Mouse (Mus musculus): ENCODE measurements at regions not wholly inside any gene's neighbourhood (a gene's known extent, or its start where the extent isn't known, plus 50 kb on each side); places are given as distances from the start of the nearest gene placed in this dataset.
A peak's percentile ranks its signal among the peaks of the same experiment; 100 is the strongest.

GRCm38 (mm10) chr2:147905118-147905517 is 141.7 kb downstream of the Foxa2 start:
- Histone ChIP-seq H3K36me3 (ENCODE audit: control insufficient read depth, insufficient read depth, low read length) (no peaks in the 10 kb centered on the region), H3K4me3 (ENCODE audit: low read depth, low read length) (no peak overlapping the region), H3K27ac (ENCODE audit: low read depth, low read length) (no peak overlapping the region), H3K4me1 (ENCODE audit: control insufficient read depth, insufficient read depth, low read length) (no peaks in the 10 kb centered on the region), H3K9me3 (replicated peaks; ENCODE audit: control insufficient read depth, low read length) (no peaks in the 10 kb centered on the region), H3K27me3 (ENCODE audit: control insufficient read depth, insufficient read depth, low read length) (no peaks in the 10 kb centered on the region), H3K9ac (ENCODE audit: low read depth, low read length) (no peak overlapping the region), H3K4me2 (no peak overlapping the region)
- no peak for ATAC-seq (replicated peaks; ENCODE audit: insufficient number of reproducible peaks, low FRiP score, low TSS enrichment)
- 58% methylated on average over 3 of the region's 3 CpGs for WGBS (ENCODE audit: insufficient replicate concordance)

- no peak overlapping the region for H3K27ac ChIP-seq (ENCODE audit: low read depth, low read length)
- no peaks in the 10 kb centered on the region for H3K36me3 ChIP-seq (ENCODE audit: control insufficient read depth, insufficient read depth, low read length)
- H3K4me2 ChIP-seq: no peak overlapping the region
- H3K4me1 ChIP-seq (ENCODE audit: control insufficient read depth, insufficient read depth, low read length): no peaks in the 10 kb centered on the region
- no peak for ATAC-seq (replicated peaks; ENCODE audit: insufficient number of reproducible peaks, low FRiP score, low TSS enrichment)
- H3K27me3 ChIP-seq (ENCODE audit: control insufficient read depth, insufficient read depth, low read length): no peaks in the 10 kb centered on the region
- H3K9me3 ChIP-seq (replicated peaks; ENCODE audit: control insufficient read depth, low read length): no peaks in the 10 kb centered on the region
- no peak overlapping the region for H3K4me3 ChIP-seq (ENCODE audit: low read depth, low read length)
- H3K9ac ChIP-seq (ENCODE audit: low read depth, low read length): no peak overlapping the region
- whole genome bisulfite sequencing (ENCODE audit: insufficient replicate concordance): 90% methylated on average over 1 of the region's 1 CpGs
These were observed 147.5 kb downstream of the Foxa2 start for GRCm38 (mm10) chr2:147899236-147899635.

- H3K4me3 ChIP-seq (ENCODE audit: low read depth, low read length): no peak overlapping the region
- no peak for ATAC-seq (replicated peaks; ENCODE audit: insufficient number of reproducible peaks, low FRiP score, low TSS enrichment)
- 3% methylated on average over 1 of the region's 1 CpGs for WGBS (ENCODE audit: insufficient replicate concordance)
- no peaks in the 10 kb centered on the region for H3K36me3 ChIP-seq (ENCODE audit: control insufficient read depth, insufficient read depth, low read length)
- no peak overlapping the region for H3K27ac ChIP-seq (ENCODE audit: low read depth, low read length)
- H3K27me3 ChIP-seq (ENCODE audit: control insufficient read depth, insufficient read depth, low read length): no peaks in the 10 kb centered on the region
- no peaks in the 10 kb centered on the region for H3K9me3 ChIP-seq (replicated peaks; ENCODE audit: control insufficient read depth, low read length)
- H3K4me1 ChIP-seq (ENCODE audit: control insufficient read depth, insufficient read depth, low read length): no peaks in the 10 kb centered on the region
- H3K9ac ChIP-seq (ENCODE audit: low read depth, low read length): no peak overlapping the region
- H3K4me2 ChIP-seq: no peak overlapping the region
These were observed 151.1 kb downstream of the Foxa2 start for GRCm38 (mm10) chr2:147895691-147896090.

GRCm38 (mm10) chr2:147894213-147894612 is 152.6 kb downstream of the Foxa2 start:
- ATAC-seq (replicated peaks; ENCODE audit: insufficient number of reproducible peaks, low FRiP score, low TSS enrichment): no peak
- 55% methylated on average over 1 of the region's 1 CpGs for WGBS (ENCODE audit: insufficient replicate concordance)
- Histone ChIP-seq H3K4me1 (ENCODE audit: control insufficient read depth, insufficient read depth, low read length) (no peaks in the 10 kb centered on the region), H3K36me3 (ENCODE audit: control insufficient read depth, insufficient read depth, low read length) (no peaks in the 10 kb centered on the region), H3K4me2 (no peak overlapping the region), H3K27ac (ENCODE audit: low read depth, low read length) (no peak overlapping the region), H3K4me3 (ENCODE audit: low read depth, low read length) (no peak overlapping the region), H3K27me3 (ENCODE audit: control insufficient read depth, insufficient read depth, low read length) (no peaks in the 10 kb centered on the region), H3K9me3 (replicated peaks; ENCODE audit: control insufficient read depth, low read length) (no peaks in the 10 kb centered on the region), H3K9ac (ENCODE audit: low read depth, low read length) (no peak overlapping the region)

- Histone ChIP-seq H3K4me3 (ENCODE audit: low read depth, low read length) (no peak overlapping the region), H3K9ac (ENCODE audit: low read depth, low read length) (no peak overlapping the region), H3K9me3 (replicated peaks; ENCODE audit: control insufficient read depth, low read length) (no peaks in the 10 kb centered on the region), H3K36me3 (ENCODE audit: control insufficient read depth, insufficient read depth, low read length) (no peaks in the 10 kb centered on the region), H3K27me3 (ENCODE audit: control insufficient read depth, insufficient read depth, low read length) (no peaks in the 10 kb centered on the region), H3K27ac (ENCODE audit: low read depth, low read length) (no peak overlapping the region), H3K4me2 (no peak overlapping the region), H3K4me1 (ENCODE audit: control insufficient read depth, insufficient read depth, low read length) (no peaks in the 10 kb centered on the region)
- no peak for ATAC-seq (replicated peaks; ENCODE audit: insufficient number of reproducible peaks, low FRiP score, low TSS enrichment)
- 56% methylated on average over 6 of the region's 6 CpGs for WGBS (ENCODE audit: insufficient replicate concordance)
These were observed 160.6 kb downstream of the Foxa2 start for GRCm38 (mm10) chr2:147886191-147886590.

GRCm38 (mm10) chr2:147877907-147878306 is 168.9 kb downstream of the Foxa2 start:
- H3K36me3 ChIP-seq (ENCODE audit: control insufficient read depth, insufficient read depth, low read length): no peaks in the 10 kb centered on the region
- H3K27ac ChIP-seq (ENCODE audit: low read depth, low read length): no peak overlapping the region
- WGBS (ENCODE audit: insufficient replicate concordance): 31% methylated on average over 13 of the region's 13 CpGs
- ATAC-seq (replicated peaks; ENCODE audit: insufficient number of reproducible peaks, low FRiP score, low TSS enrichment): no peak
- H3K9me3 ChIP-seq (replicated peaks; ENCODE audit: control insufficient read depth, low read length): no peaks in the 10 kb centered on the region
- no peak overlapping the region for H3K9ac ChIP-seq (ENCODE audit: low read depth, low read length)
- H3K4me2 ChIP-seq: no peak overlapping the region
- 0 out of 2 replicates have a peak, but pooled peaks cover 4% of the 10 kb centered on the region for H3K27me3 ChIP-seq (ENCODE audit: control insufficient read depth, insufficient read depth, low read length)
- H3K4me3 ChIP-seq (ENCODE audit: low read depth, low read length): no peak overlapping the region
- peaks cover 5% of the 10 kb centered on the region; the same call in 1 of the 2 replicates for H3K4me1 ChIP-seq (ENCODE audit: control insufficient read depth, insufficient read depth, low read length)

- no peak overlapping the region for H3K9ac ChIP-seq (ENCODE audit: low read depth, low read length)
- no peak overlapping the region for H3K27ac ChIP-seq (ENCODE audit: low read depth, low read length)
- no peaks in the 10 kb centered on the region for H3K9me3 ChIP-seq (replicated peaks; ENCODE audit: control insufficient read depth, low read length)
- peak overlapping the region; percentile 60 for H3K4me2 ChIP-seq
- no peak for ATAC-seq (replicated peaks; ENCODE audit: insufficient number of reproducible peaks, low FRiP score, low TSS enrichment)
- H3K36me3 ChIP-seq (ENCODE audit: control insufficient read depth, insufficient read depth, low read length): no peaks in the 10 kb centered on the region
- peak overlapping the region; percentile 47 for H3K4me3 ChIP-seq (ENCODE audit: low read depth, low read length)
- 21% methylated on average over 4 of the region's 4 CpGs for WGBS (ENCODE audit: insufficient replicate concordance)
- peaks cover 5% of the 10 kb centered on the region; the same call in 1 of the 2 replicates for H3K4me1 ChIP-seq (ENCODE audit: control insufficient read depth, insufficient read depth, low read length)
- 0 out of 2 replicates have a peak, but pooled peaks cover 4% of the 10 kb centered on the region for H3K27me3 ChIP-seq (ENCODE audit: control insufficient read depth, insufficient read depth, low read length)
These were observed 169.2 kb downstream of the Foxa2 start for GRCm38 (mm10) chr2:147877543-147877904.

- Histone ChIP-seq H3K9ac (ENCODE audit: low read depth, low read length) (0 out of 2 replicates have a peak overlapping the region, but pooled peaks have one; percentile 3), H3K4me2 (peak overlapping the region; percentile 60)
These were observed 169.8 kb downstream of the Foxa2 start for GRCm38 (mm10) chr2:147876708-147877542.

GRCm38 (mm10) chr2:147872972-147873371 is 173.8 kb downstream of the Foxa2 start:
- Histone ChIP-seq H3K9me3 (replicated peaks; ENCODE audit: control insufficient read depth, low read length) (no peaks in the 10 kb centered on the region), H3K4me1 (ENCODE audit: control insufficient read depth, insufficient read depth, low read length) (peaks cover 5% of the 10 kb centered on the region; the same call in 1 of the 2 replicates), H3K27ac (ENCODE audit: low read depth, low read length) (no peak overlapping the region), H3K4me3 (ENCODE audit: low read depth, low read length) (no peak overlapping the region), H3K4me2 (no peak overlapping the region), H3K27me3 (ENCODE audit: control insufficient read depth, insufficient read depth, low read length) (0 out of 2 replicates have a peak, but pooled peaks cover 3% of the 10 kb centered on the region), H3K36me3 (ENCODE audit: control insufficient read depth, insufficient read depth, low read length) (no peaks in the 10 kb centered on the region), H3K9ac (ENCODE audit: low read depth, low read length) (no peak overlapping the region)
- no peak for ATAC-seq (replicated peaks; ENCODE audit: insufficient number of reproducible peaks, low FRiP score, low TSS enrichment)
- WGBS (ENCODE audit: insufficient replicate concordance): 82% methylated on average over 3 of the region's 3 CpGs

More at GRCm38 (mm10) chr2:147876708-147877542, 169.8 kb downstream of the Foxa2 start:
- Histone ChIP-seq H3K4me1 (ENCODE audit: control insufficient read depth, insufficient read depth, low read length) (peaks cover 5% of the 10 kb centered on the region; the same call in 1 of the 2 replicates), H3K36me3 (ENCODE audit: control insufficient read depth, insufficient read depth, low read length) (no peaks in the 10 kb centered on the region), H3K27me3 (ENCODE audit: control insufficient read depth, insufficient read depth, low read length) (0 out of 2 replicates have a peak, but pooled peaks cover 4% of the 10 kb centered on the region), H3K27ac (ENCODE audit: low read depth, low read length) (no peak overlapping the region), H3K9me3 (replicated peaks; ENCODE audit: control insufficient read depth, low read length) (no peaks in the 10 kb centered on the region), H3K4me3 (ENCODE audit: low read depth, low read length) (peak overlapping the region; percentile 47)
- 11% methylated on average over 19 of the region's 19 CpGs for WGBS (ENCODE audit: insufficient replicate concordance)
- ATAC-seq (replicated peaks; ENCODE audit: insufficient number of reproducible peaks, low FRiP score, low TSS enrichment): no peak

All from heart, embryonic 11.5 days (tissue).